Mouse (Mus musculus) MEL (cell line): ENCODE data around the gene Atp8b3.
A peak's percentile ranks its signal among the peaks of the same experiment; 100 is the strongest.

Source experiments
- CTCF ChIP-seq, 3 experiments: IDR thresholded peaks in 2 of 3; conservative IDR thresholded peaks in 1 of 3; 2 replicates each; pipeline ENCODE4 v1.5.1; 2011 to 2012; ENCODE audit warnings: low read length in 3 of 3, low read depth in 2 of 3, mild to moderate bottlenecking in 2 of 3, improper control_type of control experiment in 1 of 3, inconsistent platforms in 1 of 3, mixed read lengths in 1 of 3, moderate library complexity in 1 of 3; ENCODE audit not compliant: control insufficient read depth in 1 of 3, insufficient read depth in 1 of 3, poor library complexity in 1 of 3, severe bottlenecking in 1 of 3
- TCF12 ChIP-seq: IDR thresholded peaks from 2 replicates; pipeline ENCODE4 v1.6.1; 2014; ENCODE audit warnings: low read depth, mild to moderate bottlenecking, inconsistent platforms, low read length, improper control_type of control experiment, moderate library complexity

- TF ChIP-seq CTCF (IDR thresholded peaks at IDR 0.05 in 2 of 3, conservative IDR thresholded peaks at IDR 0.05 in 1 of 3; ENCODE audit: control insufficient read depth in 1 of 3, insufficient read depth in 1 of 3, low read depth in 2 of 3, low read length in 3 of 3, poor library complexity in 1 of 3, severe bottlenecking in 1 of 3) (peak; percentile 69 to 86 (median 73)), TCF12 (no peak)
Measured at GRCm38 (mm10) chr10:80548428-80549006, 9.6 kb upstream of the Atp8b3 start.
